Mouse (Mus musculus): ENCODE results near the gene Nhlh1. TPM values are rescaled to one million over a fixed set of nuclear protein-coding genes. Genes with fewer than 3 reads are reported as not detected.
A peak's percentile ranks its signal among the peaks of the same experiment; 100 is the strongest.

Gene Nhlh1
- total RNA-seq, 2 experiments from 2014 or later: not detected

DNA sequence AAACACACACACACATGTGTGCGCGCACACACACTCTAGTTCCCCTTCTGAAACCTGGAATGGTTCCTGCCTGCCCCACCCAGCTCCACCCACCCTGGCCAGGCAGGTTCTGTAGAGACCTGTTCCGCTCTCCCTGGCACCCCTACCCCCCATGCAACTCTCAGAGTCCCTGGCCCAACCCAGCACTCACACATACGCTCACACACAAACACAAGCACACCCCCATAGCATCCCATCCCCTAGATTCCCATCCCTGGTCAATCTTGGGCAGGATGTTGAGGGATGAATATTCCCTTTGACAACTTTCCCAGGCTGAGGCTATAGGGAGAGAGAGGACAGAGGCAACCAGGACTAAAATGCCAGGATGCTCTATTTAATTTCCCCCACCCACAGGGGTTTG lies 38.0 kb downstream of the Nhlh1 start:
- no peak for ATAC-seq (replicated peaks; ENCODE audit: low FRiP score, low TSS enrichment, poor library complexity, severe bottlenecking)

DNA sequence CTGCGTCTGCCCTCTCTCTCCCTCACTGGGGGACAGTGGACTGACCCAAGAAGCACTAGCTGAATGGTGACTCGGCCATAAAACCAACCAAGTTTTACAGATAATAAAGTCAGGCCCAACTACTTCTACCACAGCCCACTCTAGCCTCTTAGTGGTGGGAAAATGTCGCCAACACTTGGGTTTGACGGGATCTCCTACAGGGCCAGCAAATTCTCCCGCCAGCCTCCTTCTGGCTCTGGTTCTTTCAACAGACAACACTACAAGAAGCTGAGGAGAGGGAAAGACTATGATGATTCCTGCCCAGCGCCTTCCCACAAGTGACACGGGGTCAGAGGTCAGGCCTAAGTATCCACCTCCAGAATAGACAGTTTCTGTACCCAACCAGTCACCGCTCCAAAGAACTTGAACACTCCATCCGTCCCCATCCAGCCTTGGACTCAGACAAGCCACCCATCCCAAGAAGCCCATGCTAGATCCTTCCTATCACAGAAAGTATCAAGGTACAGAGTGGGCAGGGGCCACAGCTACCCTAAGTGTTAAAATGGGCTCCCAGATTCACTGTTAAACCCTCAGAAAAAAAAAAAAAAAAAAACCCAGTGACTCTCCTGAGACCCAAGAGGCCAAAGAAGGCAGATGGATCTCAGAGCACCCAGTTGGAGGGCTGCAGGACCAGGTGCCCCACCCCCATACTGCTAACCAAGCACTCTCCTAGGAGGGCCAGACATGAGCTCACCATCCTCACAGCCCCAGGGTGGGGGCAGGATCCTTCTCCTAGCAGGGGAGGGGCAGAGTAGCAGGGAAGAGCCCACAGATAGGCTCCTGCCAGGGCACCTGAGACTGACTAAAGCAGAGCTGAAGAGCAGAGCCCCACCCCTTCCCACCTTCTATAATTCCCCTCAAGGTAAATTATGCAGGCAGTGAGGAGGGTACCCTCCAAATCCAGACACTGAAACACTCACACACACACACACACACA lies 38.7 kb downstream of the Nhlh1 start:
- ATAC-seq (replicated peaks; ENCODE audit: low FRiP score, low TSS enrichment, poor library complexity, severe bottlenecking): no peak

DNA sequence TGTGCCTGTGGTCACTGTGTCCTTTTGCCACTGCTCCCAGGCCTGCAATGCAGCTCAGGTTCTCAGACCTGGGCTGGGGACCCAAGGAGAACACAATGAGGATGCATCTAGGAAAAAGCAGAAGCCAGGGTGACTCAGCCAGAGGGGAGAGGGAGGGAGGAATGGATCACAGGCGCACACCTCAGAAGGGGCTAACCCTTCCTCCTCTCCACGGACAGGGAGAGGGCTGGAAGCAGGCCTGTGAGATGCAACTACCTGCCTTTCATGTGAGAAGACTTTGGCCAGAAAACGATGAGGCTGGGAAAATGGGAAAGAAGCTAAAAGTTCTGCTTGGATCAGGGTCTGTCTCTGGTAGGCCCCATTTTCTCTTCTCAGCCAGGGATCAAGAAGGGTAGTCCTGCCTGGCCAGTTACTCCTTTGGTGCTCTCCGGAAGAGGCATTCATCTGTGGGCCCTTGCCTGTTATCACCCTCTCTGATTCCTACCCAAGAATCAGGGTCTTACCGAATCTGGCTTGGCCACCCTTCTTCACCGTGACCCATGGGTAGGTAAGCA lies 39.8 kb downstream of the Nhlh1 start:
- no peak for ATAC-seq (replicated peaks; ENCODE audit: low FRiP score, low TSS enrichment, poor library complexity, severe bottlenecking)

DNA sequence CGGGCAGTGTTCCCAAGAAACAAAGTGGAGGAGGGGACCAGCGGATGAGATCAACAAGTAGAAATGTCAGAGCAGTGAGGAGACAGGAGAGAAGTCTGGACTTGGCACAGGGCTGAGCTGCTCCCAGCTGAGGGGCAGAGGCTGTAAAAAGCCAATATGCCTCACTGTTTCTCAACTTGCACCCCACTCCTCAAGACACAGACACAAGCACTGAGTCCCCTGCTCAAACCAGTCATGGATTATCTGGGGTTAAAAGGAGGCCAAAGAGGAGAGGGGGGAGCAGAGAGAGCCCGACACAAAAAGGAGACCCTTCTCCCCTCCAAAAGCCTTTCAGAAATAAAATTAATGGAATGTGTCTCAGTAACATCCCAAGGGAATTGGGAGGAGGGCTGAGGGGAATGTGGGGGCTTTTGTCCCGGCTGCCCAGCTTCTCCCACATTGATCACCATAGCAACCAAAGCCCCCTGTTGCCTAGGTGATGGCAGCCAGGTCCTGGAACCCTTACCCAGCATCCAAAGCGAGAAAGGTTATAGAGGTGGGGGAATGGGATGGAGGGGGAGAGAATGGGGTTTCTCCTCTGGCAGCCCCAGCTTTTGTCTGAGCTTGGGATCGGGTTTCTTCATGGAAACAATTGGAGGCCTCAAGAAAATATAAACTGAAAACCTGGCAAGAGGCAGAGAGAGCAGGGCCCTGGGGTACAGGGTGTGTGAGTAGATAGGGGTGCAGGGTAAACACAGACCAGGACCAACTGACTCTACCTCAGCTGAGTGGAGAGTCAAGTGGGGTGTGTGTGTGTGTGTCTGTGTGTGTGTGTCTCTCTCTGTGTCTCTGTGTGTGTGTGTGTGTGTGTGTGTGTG lies 40.5 kb downstream of the Nhlh1 start:
- no peak for ATAC-seq (replicated peaks; ENCODE audit: low FRiP score, low TSS enrichment, poor library complexity, severe bottlenecking)

DNA sequence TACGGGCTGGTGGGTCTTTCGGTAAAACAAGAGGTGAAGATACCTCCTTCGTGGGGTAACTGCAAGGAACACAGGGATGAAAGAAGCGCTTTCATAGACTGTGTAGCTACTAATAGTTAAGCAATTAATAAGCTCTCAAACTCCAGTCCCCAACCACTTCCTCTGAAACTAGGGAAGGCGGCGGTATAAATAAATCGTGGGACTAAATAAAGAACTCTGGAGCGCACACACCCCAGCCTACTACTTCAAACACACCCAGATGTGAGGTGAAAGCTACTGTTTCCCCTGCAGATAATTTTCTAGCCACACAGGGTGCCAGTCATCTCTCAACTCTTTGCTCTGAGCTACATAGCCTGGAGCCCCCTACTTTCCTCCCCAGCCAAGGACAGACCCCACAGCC lies 41.3 kb downstream of the Nhlh1 start:
- no peak for ATAC-seq (replicated peaks; ENCODE audit: low FRiP score, low TSS enrichment, poor library complexity, severe bottlenecking)

DNA sequence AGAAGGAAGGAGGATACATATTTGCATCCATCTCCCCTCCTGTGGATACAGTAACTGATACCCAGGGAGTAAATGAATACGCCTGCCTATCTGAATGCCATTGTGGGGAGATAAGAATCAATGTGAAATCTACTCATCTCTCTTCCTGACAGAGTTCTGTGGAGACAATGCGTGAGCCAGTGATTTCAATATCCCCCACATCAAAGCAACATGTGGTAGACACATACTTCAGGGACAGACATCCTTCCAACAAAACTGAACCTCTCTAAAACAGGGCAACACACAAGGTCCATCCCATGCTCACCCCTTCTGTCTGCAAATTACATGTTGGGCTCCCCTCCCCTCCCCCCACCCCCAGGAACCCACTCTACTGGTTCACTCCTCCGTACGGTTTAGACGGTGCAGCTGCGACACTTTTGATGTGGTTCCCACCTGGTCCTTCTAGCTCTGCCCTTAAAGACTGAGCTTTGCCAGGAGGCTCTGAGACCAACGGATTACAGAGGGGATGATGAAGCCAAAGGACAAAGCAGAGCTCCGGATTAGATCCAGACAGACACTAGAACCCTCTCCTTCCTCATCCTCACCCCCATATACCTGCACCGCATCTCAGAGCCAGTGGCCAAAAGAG lies 41.9 kb downstream of the Nhlh1 start:
- ATAC-seq (replicated peaks; ENCODE audit: low FRiP score, low TSS enrichment, poor library complexity, severe bottlenecking): no peak

DNA sequence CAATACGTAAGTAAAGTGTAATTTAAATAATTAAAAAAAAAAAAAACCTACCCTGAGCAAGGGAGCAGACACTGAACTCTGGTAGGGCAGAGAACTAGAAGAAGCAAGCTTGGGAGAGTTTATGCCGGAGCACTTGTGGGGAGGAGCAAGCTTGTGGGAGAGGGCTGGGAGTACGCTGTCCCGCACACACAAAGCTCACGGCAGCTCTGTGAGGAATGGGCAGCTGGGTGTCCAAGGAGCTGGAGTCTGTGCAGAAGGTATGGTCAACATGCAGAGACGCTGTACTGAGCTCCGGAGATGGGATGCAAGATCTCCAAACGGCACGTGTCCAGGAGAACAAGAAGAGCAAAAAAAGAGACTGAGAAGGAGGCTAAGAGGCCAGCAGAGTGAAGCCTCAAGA lies 42.6 kb downstream of the Nhlh1 start:
- ATAC-seq (replicated peaks; ENCODE audit: low FRiP score, low TSS enrichment, poor library complexity, severe bottlenecking): no peak

DNA sequence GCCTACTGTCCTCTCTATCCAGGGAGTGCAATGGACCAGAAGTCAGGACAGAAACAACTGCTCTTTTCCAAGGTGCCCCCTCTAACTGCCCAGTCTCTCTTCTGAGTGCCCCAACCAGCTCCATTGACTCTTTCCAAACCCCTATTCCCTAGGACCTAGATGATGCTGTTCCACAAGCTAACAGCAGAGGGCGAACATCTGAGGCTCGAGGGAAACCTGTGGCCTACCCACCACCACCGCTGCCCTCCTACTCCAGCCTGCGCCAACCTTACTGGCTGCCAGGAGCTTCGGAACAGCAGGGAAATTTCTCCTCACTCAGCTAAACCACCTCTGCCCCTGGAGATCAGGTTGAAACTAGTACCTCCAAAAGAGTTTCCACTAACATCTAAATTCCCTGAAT lies 45.3 kb downstream of the Nhlh1 start:
- ATAC-seq (replicated peaks; ENCODE audit: low FRiP score, low TSS enrichment, poor library complexity, severe bottlenecking): peak; percentile 82

DNA sequence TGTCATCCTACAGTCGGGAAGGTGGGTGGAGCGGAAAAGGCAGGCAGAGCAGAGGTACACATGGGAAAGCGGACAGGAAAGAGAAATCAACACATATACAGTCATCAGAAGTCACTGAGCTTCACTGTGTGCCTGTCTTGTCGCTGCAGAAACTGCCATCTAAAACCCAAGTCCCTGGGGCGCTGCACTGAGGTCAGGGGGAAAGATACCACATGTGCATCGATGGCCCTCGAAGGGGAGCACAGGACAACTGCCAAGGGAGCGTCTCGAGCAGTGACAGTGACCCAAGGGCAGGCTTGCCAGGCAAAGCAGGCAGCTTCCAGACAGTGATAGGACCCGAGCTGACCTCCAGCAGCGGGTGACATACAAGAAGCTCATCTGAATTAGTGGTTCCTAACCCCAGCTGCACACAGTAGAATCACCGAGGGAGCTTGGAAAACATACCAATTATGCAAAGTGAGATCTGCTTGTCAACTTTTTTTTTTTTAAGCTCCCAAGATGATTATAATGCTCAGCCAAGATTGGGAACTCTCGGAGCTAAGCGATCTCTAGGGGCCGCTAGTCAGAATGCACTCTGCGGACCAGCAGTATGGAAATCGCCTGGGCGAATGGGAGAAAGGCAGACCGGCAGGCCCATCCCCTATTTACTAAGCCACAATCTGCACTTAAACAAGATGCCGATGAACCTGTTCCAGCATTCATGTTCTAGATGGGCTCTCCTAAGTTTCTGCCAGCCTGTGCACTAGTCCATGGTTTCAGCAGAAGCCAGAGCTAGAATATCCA lies 47.1 kb downstream of the Nhlh1 start:
- no peak for ATAC-seq (replicated peaks; ENCODE audit: low FRiP score, low TSS enrichment, poor library complexity, severe bottlenecking)

DNA sequence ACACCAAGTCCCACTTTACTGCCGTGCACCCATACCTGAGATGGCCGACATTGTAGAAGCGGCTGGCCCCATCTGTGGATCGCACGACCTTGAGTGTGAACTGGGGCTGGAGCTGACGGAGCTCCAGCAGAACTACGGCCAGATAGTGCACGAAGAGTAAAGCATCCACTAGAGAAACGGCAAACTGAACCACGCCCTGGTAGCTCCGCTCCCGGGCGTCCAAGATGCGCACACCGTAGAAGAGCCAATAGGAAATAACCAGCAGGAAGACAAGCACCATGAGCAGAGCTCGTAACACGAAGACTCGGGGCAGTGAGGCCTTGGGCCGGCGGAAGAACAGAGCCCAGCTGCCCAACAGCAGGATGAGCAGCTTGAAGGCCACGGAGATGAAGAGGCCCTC lies 48.0 kb downstream of the Nhlh1 start:
- no peak for ATAC-seq (replicated peaks; ENCODE audit: low FRiP score, low TSS enrichment, poor library complexity, severe bottlenecking)

DNA sequence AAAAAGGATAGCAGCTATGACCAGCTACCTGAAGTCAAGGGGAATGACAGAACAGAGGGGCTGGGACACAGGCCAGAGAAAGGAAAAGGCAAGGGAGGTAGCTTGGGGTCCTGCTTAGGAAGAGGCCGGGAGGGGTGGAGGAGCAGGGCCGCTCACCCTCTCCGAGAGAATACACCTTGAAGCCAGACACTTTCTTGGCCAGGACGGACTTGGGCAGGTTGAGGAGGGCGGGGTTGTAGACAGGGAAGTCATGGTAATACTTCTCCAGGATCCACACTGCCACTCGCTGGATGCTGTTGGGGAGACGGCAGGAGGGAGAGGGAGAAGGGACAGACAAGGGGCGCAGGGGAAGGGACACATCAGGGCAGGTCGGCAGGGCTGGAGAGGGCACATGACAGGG lies 49.0 kb downstream of the Nhlh1 start:
- ATAC-seq (replicated peaks; ENCODE audit: low FRiP score, low TSS enrichment, poor library complexity, severe bottlenecking): no peak

DNA sequence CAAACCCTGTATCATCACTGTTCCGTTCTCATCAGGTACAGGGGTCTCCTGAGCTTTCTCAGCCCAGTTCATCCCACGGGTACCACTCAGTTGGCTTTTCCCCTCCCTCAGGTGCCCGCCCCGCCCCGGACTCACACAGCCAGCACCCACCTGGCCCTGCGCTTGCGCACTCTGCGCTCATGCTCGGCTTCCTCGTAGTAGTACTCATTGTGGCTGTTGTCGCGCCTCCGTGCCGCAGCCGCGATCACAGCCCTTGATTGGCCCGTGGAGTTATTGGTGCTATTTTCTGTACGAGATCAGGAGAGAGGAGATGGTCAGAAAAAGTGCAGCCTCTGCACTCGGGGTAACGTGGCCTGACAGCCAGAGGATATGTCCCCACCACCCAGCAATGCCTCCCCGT lies 49.6 kb downstream of the Nhlh1 start:
- no peak for ATAC-seq (replicated peaks; ENCODE audit: low FRiP score, low TSS enrichment, poor library complexity, severe bottlenecking)

Other genes starting within 250 kb of the Nhlh1 start
- gene Cd84, start 217.9 kb downstream of the Nhlh1 start, total RNA-seq (2014; fragmentation: Nextera tagmentation): 17.2 and 17.3 TPM in 2 replicates
- gene Cd84, start 217.9 kb downstream of the Nhlh1 start, total RNA-seq (2017): 20.1 and 61.3 TPM in 2 replicates
- gene Gm10521, start 161.9 kb downstream of the Nhlh1 start, total RNA-seq (2014; fragmentation: Nextera tagmentation): 2.6 and 2.7 TPM in 2 replicates
- 1.1 TPM in 2 replicates for gene Gm10521, start 161.9 kb downstream of the Nhlh1 start, total RNA-seq (2017)
- gene Slamf6, start 140.1 kb downstream of the Nhlh1 start, total RNA-seq (2014; fragmentation: Nextera tagmentation): 3.7 and 17.0 TPM in 2 replicates
- gene Slamf6, start 140.1 kb downstream of the Nhlh1 start, total RNA-seq (2017): 0.50 and 3.5 TPM in 2 replicates
- 1.6 and 1.9 TPM in 2 replicates for gene Vangl2, start 29.1 kb downstream of the Nhlh1 start, total RNA-seq (2014; fragmentation: Nextera tagmentation)
- 0.42 and 2.6 TPM in 2 replicates for gene Vangl2, start 29.1 kb downstream of the Nhlh1 start, total RNA-seq (2017)
- gene Copa, start 25.0 kb upstream of the Nhlh1 start, total RNA-seq (2014; fragmentation: Nextera tagmentation): 107 and 133 TPM in 2 replicates
- gene Copa, start 25.0 kb upstream of the Nhlh1 start, total RNA-seq (2017): 107 and 114 TPM in 2 replicates
- gene Ncstn, start 25.2 kb upstream of the Nhlh1 start, total RNA-seq (2014; fragmentation: Nextera tagmentation): 42.0 and 57.3 TPM in 2 replicates
- 19.7 and 24.6 TPM in 2 replicates for gene Ncstn, start 25.2 kb upstream of the Nhlh1 start, total RNA-seq (2017)
- gene Pex19, start 69.2 kb upstream of the Nhlh1 start, total RNA-seq (2014; fragmentation: Nextera tagmentation): 31.6 and 53.9 TPM in 2 replicates
- gene Pex19, start 69.2 kb upstream of the Nhlh1 start, total RNA-seq (2017): 45.1 and 48.2 TPM in 2 replicates
- 106 and 110 TPM in 2 replicates for gene Dcaf8, start 90.5 kb upstream of the Nhlh1 start, total RNA-seq (2014; fragmentation: Nextera tagmentation)
- gene Dcaf8, start 90.5 kb upstream of the Nhlh1 start, total RNA-seq (2017): 132 and 142 TPM in 2 replicates
- 0.50 and 4.7 TPM in 2 replicates for gene Pea15a, start 149.2 kb upstream of the Nhlh1 start, total RNA-seq (2014; fragmentation: Nextera tagmentation)
- 2.0 TPM in 1 of 2 replicates, not detected in the other for gene Pea15a, start 149.2 kb upstream of the Nhlh1 start, total RNA-seq (2017)
- not detected in 2 replicates for gene Casq1, start 162.3 kb upstream of the Nhlh1 start, total RNA-seq (2014; fragmentation: Nextera tagmentation)
- gene Casq1, start 162.3 kb upstream of the Nhlh1 start, total RNA-seq (2017): not detected in 2 replicates
- not detected in 2 replicates for gene Atp1a4, start 200.8 kb upstream of the Nhlh1 start, total RNA-seq (2014; fragmentation: Nextera tagmentation)
- gene Atp1a4, start 200.8 kb upstream of the Nhlh1 start, total RNA-seq (2017): not detected in 2 replicates
- gene Igsf8, start 204.1 kb upstream of the Nhlh1 start, total RNA-seq (2014; fragmentation: Nextera tagmentation): 9.3 and 23.6 TPM in 2 replicates
- 9.7 and 16.4 TPM in 2 replicates for gene Igsf8, start 204.1 kb upstream of the Nhlh1 start, total RNA-seq (2017)
- not detected in 2 replicates for gene Atp1a2, start 240.5 kb upstream of the Nhlh1 start, total RNA-seq (2014; fragmentation: Nextera tagmentation)
- not detected in 2 replicates for gene Atp1a2, start 240.5 kb upstream of the Nhlh1 start, total RNA-seq (2017)

Data from megakaryocyte-erythroid progenitor cell, adult 5-6 weeks (primary cell).